Mouse (Mus musculus): ENCODE data around the gene Capn2.

DNA sequence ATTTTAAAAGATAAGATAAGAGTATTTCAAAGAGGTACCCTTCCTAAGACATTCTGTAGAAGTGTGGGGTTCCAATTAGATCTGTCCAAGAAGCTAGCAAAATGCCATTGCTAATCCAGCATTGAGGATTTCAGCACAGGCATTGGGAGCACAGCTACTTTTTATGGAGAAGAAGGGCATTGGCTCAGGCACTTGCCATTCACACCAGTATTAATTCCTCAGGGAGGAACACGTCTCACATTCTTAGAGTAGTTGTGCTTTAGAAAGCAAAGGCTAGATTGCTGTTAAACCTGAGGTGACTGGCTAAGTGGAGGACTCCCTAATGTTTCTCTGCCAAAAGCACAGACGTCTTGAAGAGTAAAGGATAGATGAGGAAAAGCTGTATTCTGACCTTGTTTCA, 91.0 kb downstream of the Capn2 start:
- TF ChIP-seq POLR2A (IDR thresholded peaks at IDR 0.05; ENCODE audit: insufficient read length, low read depth) = no peak
- TF ChIP-seq TCF12 (IDR thresholded peaks at IDR 0.05; ENCODE audit: insufficient read depth, poor library complexity, severe bottlenecking) = no peak
- TF ChIP-seq E2F4 (IDR thresholded peaks at IDR 0.05; ENCODE audit: insufficient read depth) = no peak
